Mouse (Mus musculus): ENCODE results near the gene Atp10a.

The Atp10a gene

DNA sequence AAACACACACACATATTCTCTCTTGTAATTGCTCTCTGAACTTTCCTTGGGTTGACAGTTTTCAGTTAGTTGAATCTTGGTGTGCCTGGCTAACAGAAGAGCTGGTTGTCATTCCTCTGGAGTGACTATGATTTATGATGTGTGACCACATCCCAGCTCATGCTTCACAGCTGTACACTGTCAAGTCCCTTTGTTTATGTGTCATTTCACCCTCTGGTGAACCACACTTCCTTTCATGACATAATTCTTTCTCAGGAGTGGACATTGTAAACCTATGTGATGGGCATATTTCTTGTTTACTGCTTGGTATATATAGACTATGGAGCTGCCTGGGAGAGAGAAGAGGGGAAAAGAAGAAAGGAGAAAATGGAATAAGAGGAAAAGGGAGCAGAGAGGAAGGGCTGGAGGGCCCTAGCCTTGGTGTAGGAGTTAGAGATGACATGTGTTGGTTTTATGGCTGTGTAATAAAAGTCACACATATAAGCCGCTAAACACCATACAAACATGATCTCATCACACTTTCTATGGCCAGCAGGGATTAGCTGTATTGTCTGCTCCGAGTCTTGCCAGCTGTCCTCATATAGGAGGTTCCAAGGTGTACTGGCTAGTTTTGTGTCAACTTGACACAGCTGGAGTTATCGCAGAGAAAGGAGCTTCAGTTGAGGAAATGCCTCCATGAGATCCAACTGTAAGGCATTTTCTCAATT, 81.0 kb downstream of the Atp10a start:
- DNase-seq (ENCODE audit: low spot score in 2 of 2) = no peak

DNA sequence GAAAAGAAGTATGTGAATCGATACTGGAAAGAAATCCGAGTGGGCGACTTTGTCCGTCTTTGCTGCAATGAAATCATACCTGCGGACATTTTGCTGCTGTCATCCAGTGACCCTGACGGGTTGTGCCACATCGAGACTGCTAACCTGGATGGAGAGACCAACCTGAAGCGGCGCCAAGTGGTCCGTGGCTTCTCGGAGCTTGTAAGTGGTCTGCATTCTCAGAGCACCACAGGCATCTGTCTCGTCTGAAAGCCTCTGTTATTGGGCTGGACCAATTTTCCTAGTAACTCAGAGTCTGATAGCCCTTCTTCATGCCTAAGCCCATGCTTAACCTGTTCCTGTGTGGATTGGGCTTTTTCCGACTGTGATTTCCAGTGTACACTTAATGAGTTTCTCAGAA, 84.2 kb downstream of the Atp10a start:
- no peak for DNase-seq (ENCODE audit: low spot score in 2 of 2)

DNA sequence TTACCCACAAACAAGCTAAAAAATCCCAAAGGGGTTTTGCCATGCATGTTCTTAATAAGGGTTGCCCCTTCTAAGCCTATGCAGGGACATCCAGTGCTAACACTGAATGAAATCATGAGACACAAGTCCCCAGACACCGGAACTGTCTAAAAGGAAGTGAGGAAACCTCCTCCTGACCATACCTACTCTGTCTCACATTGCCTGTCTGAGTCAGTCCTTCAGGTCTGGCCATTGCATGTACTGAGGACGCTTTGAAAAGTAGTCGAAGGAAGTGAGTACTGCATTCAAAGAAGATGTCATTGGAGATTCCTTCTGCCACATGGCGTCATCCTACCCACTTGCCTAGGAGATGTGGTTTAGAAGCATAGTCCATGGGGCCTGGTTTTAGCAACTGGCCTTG, 84.9 kb downstream of the Atp10a start:
- no peak for DNase-seq (ENCODE audit: low spot score in 2 of 2)

DNA sequence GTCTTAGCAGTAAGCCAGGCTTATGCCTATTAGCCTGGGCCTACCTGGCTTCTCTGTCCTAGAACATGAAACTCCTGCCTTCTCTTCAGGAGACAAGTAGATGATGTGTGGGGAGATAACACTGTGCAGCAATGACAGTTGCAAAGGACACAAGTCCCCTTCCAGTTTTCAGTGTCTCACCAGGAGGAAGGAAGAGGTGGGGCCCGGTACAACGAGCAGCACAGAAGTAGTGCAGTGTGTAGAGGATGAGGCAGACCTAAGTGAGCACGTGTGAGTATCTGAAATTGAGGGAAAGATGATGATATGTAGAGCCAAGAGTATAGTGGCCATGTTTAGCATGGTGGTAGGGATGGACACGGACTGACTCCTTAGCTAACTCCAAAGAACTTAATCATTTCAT, 86.0 kb downstream of the Atp10a start:
- DNase-seq (ENCODE audit: low spot score in 2 of 2) = no peak

DNA sequence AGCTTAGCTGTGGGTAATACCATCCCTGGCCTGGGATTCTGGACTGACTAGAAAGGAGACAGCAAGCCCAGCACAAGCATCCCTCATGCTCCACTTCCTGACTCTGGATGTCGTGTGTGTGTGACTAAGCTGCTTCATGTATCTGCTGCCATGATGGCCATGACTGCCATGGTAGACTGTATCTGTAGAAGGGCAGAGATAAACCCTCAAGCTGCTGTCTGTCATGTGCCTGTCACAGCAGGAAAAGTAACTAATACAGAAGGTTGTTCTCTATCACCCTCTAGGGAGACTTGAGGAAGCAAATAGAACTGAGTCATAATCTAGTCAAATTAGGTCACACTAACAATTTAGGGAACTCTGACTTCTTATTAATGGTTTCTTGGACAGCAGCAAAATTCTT, 86.7 kb downstream of the Atp10a start:
- DNase-seq (ENCODE audit: low spot score in 2 of 2) = no peak

DNA sequence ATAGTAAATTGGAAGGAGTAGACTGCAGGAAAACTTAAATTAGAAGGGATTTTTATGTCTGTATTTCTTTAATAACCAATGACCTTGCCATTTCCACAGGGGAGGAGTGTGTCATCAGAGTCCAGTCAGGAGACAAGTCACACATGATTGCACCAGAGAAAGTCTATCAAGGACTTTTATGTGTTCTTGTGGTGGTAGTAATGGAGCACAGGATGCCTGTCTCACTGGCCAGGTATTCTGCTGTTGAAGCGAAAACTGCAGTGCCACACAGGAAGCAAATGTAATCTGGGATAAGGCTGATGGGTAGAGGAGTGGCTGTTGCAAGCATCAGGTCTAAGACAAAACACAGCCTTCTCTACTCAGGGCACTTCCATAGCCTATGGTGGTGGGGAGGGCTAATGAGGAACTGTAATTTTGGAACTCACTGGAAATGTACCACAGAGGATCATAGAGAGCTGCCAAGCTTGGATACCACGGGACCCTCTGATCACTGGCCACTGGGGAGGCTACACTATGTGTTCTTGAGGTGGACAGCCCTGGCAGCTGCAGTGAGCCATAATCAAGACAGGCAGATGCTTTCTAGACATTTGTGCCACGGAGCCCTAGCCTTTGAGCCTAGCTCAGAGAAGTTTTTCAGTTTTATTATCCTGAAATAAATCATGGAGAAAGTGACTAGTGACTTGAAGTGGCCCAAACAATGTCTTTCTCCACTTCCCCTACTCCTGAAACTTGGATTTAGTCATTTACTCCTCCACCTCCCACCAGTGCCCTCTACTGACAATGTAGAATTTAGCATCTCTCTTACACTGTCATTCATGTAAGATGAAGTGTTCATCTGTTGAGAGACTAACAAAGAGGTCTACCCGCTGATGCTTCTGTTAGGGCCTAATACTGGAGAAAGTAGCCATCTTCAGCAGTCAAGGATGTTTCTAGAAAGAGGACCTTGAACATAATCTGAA, 87.7 kb downstream of the Atp10a start:
- DNase-seq (ENCODE audit: low spot score in 2 of 2) = peak in 1 of 2 experiments; percentile 16

DNA sequence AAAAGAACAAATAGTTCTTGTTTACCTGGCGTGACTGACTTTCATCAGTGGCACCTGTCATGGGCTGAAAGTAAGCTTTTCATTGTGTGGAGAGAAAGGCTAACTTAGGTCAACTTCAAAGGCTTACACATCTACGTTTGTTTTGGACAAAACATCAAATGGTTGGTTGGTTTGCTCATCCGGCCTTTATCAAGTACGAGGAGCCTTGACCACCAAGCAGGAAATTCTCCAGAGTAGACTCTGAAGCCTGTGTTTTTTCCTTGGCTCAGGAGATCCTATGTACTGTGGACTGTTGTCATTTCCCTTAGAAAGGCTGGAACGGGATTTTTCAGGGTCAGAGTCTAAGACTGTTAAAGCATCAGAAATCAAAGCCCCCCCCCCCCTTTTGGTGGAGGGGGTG, 90.9 kb downstream of the Atp10a start:
- no peak for DNase-seq (ENCODE audit: low spot score in 2 of 2)

DNA sequence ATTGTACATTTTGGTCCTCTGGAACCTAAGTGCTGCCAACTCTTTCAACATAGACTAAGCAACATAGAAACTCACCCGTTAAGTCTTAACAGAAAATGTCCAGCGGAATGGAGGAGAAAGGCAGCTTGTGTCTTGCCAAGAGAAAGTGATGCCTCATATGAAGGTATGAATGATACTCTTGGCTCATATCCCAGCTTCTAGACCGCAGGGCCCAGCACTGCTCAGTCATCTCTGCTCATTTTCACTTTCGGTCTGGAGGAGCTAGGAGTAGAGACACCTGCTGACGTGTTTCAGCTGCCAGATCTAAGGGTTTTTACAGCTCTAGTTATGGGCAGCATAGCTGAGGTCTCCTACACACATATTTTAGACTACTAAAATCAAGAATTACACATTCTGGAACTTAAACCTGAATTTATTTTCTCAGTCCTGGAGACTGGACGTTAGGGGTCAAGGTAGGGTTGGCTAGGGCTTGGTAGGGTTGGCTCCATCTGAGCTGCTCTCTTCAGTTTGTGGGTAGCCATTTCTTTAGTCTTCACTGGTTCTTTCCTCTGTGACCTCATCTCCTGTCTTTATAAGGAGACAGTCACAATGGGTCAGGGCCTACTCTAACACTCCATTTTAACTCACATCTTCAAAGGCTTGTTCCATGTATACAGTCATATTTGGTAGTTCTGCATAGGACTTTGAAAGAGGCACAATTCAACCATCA, 94.1 kb downstream of the Atp10a start:
- DNase-seq (ENCODE audit: low spot score in 2 of 2) = no peak

DNA sequence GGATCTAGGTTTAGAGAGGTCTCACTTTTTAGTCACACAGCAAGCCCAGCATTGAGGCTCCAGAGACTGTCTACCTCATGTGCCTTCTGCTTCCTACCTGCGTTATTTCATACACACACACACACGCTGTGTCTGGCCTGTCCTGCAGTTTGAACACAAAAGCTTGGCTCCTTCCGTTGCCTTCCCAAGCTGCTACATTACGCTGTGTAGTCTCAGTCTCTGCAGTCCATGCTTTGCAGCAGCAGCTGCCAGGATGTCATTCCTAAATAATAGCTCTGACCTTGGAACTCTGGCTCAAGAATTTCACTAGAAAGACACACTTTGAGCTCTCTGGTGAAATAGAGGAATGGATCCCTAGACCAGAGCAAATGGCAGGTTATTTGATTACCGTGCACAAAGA, 96.1 kb downstream of the Atp10a start:
- no peak for DNase-seq (ENCODE audit: low spot score in 2 of 2)

DNA sequence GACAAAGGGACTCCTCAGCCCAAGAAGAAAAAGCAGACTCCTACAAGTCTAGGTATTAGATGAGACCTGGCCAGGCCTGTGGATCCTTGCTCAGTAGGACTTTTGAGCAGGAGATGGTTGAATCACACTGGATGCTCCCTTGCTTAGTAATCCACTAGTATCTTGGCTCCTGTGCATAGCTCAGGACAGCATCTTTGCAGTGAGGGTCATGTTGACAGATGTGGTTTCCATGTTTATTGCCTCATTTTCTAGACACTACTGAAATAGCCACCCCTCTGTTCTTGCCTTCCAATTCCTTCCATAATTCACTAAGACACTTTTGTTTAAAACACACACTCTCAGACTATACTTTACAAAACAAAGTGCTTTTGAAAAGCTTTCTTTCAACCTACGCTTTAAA, 98.1 kb downstream of the Atp10a start:
- DNase-seq (ENCODE audit: low spot score in 2 of 2) = no peak

DNA sequence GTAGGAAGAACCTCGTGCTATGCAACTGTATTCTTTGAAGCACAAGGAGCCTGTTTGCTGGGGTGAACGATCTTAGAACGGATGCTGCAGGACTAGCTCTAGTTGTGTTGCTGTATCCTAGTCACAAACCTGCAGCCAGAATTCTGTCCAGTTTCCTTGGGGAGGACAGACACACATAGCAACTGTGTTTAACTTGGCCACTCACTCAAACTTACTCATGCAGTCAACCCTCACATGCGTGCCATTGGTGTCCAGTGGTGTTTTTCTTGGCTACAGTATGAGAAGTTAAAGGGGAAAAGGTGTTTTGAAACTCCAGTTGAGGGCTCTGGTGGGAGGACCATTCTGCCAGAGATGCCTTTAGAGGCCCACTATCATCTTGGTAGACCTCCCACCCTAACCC, 98.6 kb downstream of the Atp10a start:
- DNase-seq (ENCODE audit: low spot score in 2 of 2) = no peak

DNA sequence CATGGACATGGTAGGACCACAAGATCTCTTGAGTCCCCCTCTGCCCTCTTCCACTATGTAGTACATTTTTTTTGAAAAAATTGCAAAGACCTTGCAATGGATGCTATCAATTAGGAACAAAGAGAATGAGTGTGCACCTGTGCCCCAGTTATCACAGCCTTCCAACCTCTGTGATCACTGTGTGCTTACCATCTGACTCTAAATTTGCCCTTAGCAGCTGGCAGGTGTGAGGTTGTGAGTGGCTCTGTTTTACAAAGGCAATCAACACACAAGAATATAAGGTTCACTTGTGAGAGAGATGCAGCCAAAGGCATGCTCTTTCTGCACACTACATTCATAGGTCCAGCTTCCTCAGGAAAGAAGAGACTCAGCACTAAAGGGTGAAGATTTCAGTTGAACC, 99.1 kb downstream of the Atp10a start:
- no peak for DNase-seq (ENCODE audit: low spot score in 2 of 2)

DNA sequence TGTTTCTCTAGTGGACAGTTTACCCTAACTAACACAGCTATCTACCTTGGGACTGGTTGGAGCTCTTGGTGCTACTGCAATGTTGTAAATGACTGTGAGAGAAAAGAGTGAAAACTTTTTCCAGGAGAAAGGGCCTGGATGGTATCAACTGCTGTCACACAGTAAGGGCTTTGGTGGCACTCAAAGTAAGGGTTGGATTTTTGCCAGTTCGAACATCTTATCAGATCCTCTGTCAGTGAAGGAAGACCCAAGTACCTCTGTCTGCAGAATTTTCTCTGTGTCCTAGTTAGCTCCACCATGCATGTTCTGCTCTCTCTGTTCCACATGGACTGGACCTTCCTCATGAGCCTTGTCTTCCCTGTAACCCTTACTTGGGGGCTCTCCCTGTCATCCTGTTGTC, 99.9 kb downstream of the Atp10a start:
- DNase-seq (ENCODE audit: low spot score in 2 of 2) = no peak

DNA sequence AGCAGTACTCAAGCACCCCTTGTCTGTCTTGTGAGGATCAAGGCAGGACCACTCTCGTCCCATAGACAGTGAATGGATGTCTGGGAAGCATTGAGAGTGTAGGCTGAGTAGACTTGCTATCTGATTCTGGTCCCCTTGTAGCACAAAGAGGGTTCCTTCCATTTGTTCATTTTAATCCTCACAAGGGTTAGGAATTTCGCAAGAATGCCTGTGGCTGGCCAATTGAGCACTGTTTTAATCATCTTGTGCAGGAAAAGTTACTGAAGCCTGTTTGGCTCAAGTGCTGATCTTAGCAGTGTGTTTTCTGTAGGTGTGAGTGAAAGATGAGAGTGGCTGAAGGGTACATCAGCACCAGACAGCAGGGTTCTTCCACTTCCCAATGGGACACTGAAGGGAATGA, 101.4 kb downstream of the Atp10a start:
- DNase-seq (ENCODE audit: low spot score in 2 of 2) = no peak

DNA sequence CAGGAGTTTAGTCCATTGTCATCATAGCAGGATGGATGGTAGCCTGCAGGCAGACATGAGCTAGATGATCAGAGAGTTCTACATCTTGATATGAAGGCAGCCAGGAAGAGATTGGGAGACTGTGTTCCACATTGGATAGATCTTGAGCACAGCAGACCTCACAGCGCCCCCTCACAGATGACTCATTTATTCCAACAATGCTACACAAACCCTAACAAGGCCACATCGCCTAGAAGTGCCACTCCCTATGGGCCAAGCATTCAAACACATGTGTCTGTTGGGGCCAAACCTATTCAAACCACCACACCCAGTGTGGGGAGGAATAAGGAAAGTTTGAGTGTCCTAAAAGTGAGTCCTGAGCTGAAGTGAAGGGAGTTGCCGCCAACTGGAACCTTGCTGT, 102.4 kb downstream of the Atp10a start:
- DNase-seq (ENCODE audit: low spot score in 2 of 2) = no peak

DNA sequence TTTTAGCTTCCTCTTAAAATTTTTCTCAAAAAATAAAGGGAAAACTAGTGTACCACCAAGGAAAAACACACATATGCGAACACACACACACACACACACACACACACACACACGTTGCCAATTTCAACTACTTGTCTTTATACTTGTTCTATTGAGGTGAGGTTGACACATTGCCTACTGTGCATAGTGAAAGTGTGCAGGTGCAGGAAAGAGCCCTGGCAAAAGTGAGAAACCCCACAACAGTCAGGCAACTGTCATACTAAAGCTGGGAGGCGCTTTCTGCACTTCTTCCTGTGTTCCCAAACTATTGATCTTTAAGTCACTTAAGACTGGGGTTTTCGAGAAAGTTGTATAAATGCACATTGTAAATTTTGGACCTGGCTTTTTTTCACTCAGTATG, 103.3 kb downstream of the Atp10a start:
- DNase-seq (ENCODE audit: low spot score in 2 of 2) = no peak

DNA sequence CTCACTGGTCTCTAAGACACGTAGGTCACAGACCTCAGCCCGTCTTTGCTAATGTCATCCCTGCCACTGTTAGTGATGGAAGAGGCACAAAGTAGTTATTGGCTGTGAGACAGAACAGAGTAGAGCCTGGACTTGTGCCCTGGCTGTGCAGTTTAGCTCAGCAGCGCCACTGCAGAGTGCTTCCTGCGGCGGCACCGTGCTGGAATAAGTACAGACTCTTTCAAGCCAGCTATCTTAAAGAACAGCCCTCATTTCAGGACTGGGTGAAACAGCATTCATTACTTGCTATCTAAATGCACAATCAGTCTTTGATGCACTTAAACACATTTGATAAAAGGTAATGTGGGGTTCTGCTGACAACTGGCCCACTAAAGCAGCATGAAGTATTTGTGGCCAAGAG, 111.3 kb downstream of the Atp10a start:
- DNase-seq (ENCODE audit: low spot score in 2 of 2) = peak in 1 of 2 experiments; percentile 60

DNA sequence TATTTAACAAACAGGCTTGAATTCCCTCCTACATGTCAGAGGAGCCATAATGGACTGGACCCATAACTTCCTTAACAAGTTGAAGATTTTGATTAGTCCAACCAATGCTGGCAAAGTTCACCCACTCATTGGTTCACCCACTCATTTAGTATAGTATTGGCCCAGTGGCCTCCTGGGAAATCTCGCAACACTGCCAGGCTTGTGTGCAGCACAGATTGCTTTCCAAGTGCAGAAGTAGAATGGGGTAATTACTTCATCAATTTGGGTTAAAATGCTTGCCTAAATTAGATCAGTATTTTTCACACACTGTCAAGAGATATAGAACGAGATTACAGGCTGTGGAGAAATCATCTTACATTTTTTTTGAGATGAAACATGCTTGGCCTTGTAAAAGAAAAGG, 112.3 kb downstream of the Atp10a start:
- DNase-seq (ENCODE audit: low spot score in 2 of 2) = no peak

DNA sequence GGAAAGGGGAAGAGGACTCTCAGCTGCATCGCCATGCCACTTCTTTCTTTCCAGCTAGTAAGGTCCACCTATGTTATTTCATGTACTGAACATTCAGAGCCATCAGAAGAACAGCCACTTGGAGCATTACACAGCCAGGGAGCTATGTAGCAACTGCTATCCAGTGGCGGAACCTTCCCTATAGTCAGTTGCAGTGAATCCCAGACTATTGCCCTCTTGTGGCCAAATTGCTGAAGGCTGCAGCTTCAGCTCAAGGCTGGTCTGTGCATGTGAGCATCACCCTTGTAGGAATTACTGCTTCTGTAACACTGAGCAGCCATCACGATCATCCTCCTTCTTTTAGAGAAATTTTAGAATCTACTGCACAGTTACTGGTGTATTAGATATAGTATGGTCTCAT, 114.3 kb downstream of the Atp10a start:
- no peak for DNase-seq (ENCODE audit: low spot score in 2 of 2)

DNA sequence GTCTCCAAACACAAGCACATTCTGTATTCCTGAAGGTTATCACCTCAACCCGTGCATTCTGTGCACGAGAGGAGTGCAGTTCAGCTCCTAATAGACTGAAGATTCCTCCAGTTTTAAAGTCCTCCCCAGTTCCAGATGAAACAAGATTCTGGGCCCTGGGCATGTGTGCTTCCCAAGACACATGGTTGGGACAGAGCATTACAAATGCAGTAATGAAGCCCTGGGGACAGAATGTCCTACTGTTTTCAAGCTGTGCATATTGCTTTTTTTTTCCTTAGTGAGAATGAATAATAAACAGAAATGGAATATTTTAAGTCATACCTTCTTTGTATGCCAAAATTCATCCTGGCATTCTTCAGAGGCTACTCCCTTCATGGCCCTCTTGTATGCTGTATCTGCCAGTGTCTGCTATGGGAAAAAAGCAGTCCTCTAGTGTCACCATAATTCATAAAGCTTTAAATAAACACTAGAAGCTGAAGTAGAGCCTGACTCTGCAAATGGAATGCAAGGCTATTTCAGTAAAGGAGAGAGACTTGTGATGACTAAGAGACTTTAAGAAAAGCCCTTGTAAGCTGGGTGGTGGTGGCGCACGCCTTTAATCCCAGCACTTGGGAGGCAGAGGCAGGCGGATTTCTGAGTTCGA, 116.2 kb downstream of the Atp10a start:
- DNase-seq (ENCODE audit: low spot score in 2 of 2) = no peak

DNA sequence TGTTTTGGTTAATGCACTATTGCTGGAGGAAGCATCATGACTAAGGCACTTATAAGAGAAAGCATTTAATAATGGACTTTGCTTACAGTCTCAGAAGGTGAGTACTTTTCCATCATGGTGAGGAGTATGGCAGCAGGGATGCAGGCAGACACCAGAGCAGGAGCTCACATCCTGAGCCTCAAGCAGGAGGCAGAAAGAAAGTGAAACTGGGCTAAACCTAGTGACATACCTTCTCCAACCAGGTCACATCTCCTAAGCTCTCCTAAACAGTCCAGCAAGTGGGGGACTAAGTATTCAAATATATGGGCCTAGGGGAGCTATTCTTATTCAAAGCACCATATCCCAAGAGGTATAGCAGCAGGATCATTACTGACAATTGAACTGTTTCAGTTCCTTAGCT, 123.2 kb downstream of the Atp10a start:
- no peak for DNase-seq (ENCODE audit: low spot score in 2 of 2)

DNA sequence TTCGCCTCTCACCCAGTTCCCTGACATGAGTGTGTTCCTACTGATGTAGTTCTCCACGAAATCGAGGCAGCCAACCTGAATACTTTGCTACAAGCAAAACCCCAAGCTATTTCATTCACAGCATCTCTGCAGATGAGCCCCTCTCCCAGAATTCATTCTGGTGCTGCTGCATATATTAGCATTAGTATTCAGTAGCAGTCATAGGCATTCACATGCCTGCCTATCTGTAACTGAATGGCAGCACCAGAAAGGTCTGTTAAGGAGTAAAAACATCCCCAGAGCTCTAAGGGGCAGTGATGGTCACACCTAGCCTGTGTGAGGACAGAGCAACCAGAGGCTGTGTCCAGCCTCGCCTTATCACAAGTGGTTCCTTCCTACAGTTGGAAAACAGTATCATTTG, 131.0 kb downstream of the Atp10a start:
- no peak for DNase-seq (ENCODE audit: low spot score in 2 of 2)

Data from left cerebral cortex, adult 9 months (tissue).